Mouse (Mus musculus) liver, embryonic 16.5 days (tissue): ENCODE data around the gene Stx1a. TPM values are rescaled to one million over a fixed set of nuclear protein-coding genes. Genes with fewer than 3 reads are reported as not detected.
"Not testable (repeated sequence)": the region's sequence is repeated elsewhere in the genome, so short reads cannot be mapped to it uniquely, and the experiment has no call there.

Source experiments
- ATAC-seq: fragments of 200-750 bp; cut with Nextera tagmentation; 2 replicates; pipeline ENCODE4 v1.8.0; 2017; ENCODE audit warnings: low read depth, mild to moderate bottlenecking, moderate number of reproducible peaks, moderate library complexity
- H3K27ac ChIP-seq: fragments of 300-500 bp; sonication (generic); 2 replicates; pipeline ENCODE4 v1.5.1; 2014; ENCODE audit warnings: mild to moderate bottlenecking, low read length
- H3K27me3 ChIP-seq: fragments of 300-500 bp; sonication (generic); 2 replicates; pipeline ENCODE4 v1.6.1; 2014; ENCODE audit warnings: low read depth, low read length, mixed read lengths; ENCODE audit not compliant: control insufficient read depth, insufficient read depth
- H3K36me3 ChIP-seq: fragments of 300-500 bp; sonication (generic); 2 replicates; pipeline ENCODE4 v1.6.1; 2014; ENCODE audit warnings: mild to moderate bottlenecking; ENCODE audit not compliant: control insufficient read depth, insufficient read depth
- H3K4me1 ChIP-seq: fragments of 300-500 bp; sonication (generic); 2 replicates; pipeline ENCODE4 v1.6.1; 2014; ENCODE audit warnings: low read depth, low read length, mixed read lengths; ENCODE audit not compliant: control insufficient read depth
- H3K4me2 ChIP-seq: fragments of 300-500 bp; sonication (generic); 2 replicates; pipeline ENCODE4 v1.6.1; 2014; ENCODE audit warnings: low read depth, low read length, mixed read lengths
- H3K4me3 ChIP-seq: fragments of 300-500 bp; sonication (generic); 2 replicates; pipeline ENCODE4 v1.5.1; 2014; ENCODE audit warnings: low read depth, mild to moderate bottlenecking, low read length
- H3K9ac ChIP-seq: fragments of 300-500 bp; sonication (generic); 2 replicates; pipeline ENCODE4 v1.6.1; 2014; ENCODE audit warnings: low read depth, low read length
- H3K9me3 ChIP-seq: fragments of 300-500 bp; sonication (generic); replicated peaks from 2 replicates; pipeline ENCODE4 v1.6.1; 2016; ENCODE audit warnings: low read length; ENCODE audit not compliant: control insufficient read depth
- WGBS: fragments of 180-500 bp; shearing (Covaris S2); extraction: QIAGEN DNeasy Blood & Tissue Kit; methylation state at CpG from one replicate; pipeline ENCODE4 v1.1.7; 2014; ENCODE audit not compliant: insufficient replicate concordance; 5-methylcytosine and 5-hydroxymethylcytosine counted together
- polyA plus RNA-seq: library from polyadenylated mRNA; unstranded; fragments of >200 nt; fragmentation: Nextera tagmentation; extraction: Ambion mirVana; gene quantifications from 2 replicates; pipeline ENCODE4 v1.2.1, GENCODE M21; 2015

Gene Stx1a
- polyA plus RNA-seq, 1 experiment from 2014 or later = 1.1 TPM

- Histone ChIP-seq H3K9me3 (no peaks in the 10 kb centered on the region), H3K36me3 (no peaks in the 10 kb centered on the region; the same call in 1 of the 2 replicates), H3K4me1 (no peaks in the 10 kb centered on the region), H3K27me3 (no peaks in the 10 kb centered on the region), H3K4me3 (no peak overlapping the region), H3K27ac (no peak overlapping the region), H3K4me2 (no peak overlapping the region), H3K9ac (no peak overlapping the region)
- ATAC-seq = no peak
- 80% methylated on average over 5 of the region's 5 CpGs for WGBS
These were observed 25.3 kb downstream of the Stx1a start for GRCm38 (mm10) chr5:135048539-135048938.

- not testable (repeated sequence) for H3K27ac ChIP-seq, H3K4me3 ChIP-seq, H3K36me3 ChIP-seq, H3K4me2 ChIP-seq, H3K9me3 ChIP-seq, H3K4me1 ChIP-seq, H3K9ac ChIP-seq, H3K27me3 ChIP-seq, ATAC-seq
- 85% methylated on average over 6 of the region's 6 CpGs for WGBS
These were observed 26.0 kb downstream of the Stx1a start for GRCm38 (mm10) chr5:135049268-135049667.

- Histone ChIP-seq H3K4me1 (no peaks in the 10 kb centered on the region), H3K4me2 (no peak overlapping the region), H3K27ac (no peak overlapping the region), H3K4me3 (no peak overlapping the region), H3K27me3 (no peaks in the 10 kb centered on the region), H3K36me3 (peaks cover 9% of the 10 kb centered on the region), H3K9me3 (no peaks in the 10 kb centered on the region), H3K9ac (no peak overlapping the region)
- no peak for ATAC-seq
- 86% methylated on average over 12 of the region's 12 CpGs for whole genome bisulfite sequencing
These were observed 30.1 kb downstream of the Stx1a start for GRCm38 (mm10) chr5:135053356-135053755.

GRCm38 (mm10) chr5:135063629-135064381 lies 40.5 kb downstream of the Stx1a start, which contains the start of gene Dnajc30:
Dnajc30 (plus strand) TSS chr5:135064202.
- Histone ChIP-seq H3K4me3 (peak within 1 kb of the TSS; percentile 80), H3K36me3 (peaks cover 14% of the 10 kb centered on the region), H3K27ac (peak within 1 kb of the TSS; percentile 52), H3K9ac (peak within 1 kb of the TSS; percentile 89), H3K4me2 (peak within 1 kb of the TSS; percentile 98), H3K27me3 (no peaks in the 10 kb centered on the region), H3K4me1 (peaks cover 15% of the 10 kb centered on the region), H3K9me3 (no peaks in the 10 kb centered on the region)
- ATAC-seq = peak; percentile 98
- under 1% methylated on average over 52 of the region's 52 CpGs for WGBS

- H3K4me2 ChIP-seq = peak overlapping the region; percentile 98
- H3K9ac ChIP-seq = peak overlapping the region; percentile 89
- no peaks in the 10 kb centered on the region for H3K9me3 ChIP-seq
- peaks cover 14% of the 10 kb centered on the region for H3K36me3 ChIP-seq
- peaks cover 15% of the 10 kb centered on the region for H3K4me1 ChIP-seq
- H3K27me3 ChIP-seq = no peaks in the 10 kb centered on the region
- peak overlapping the region; percentile 52 for H3K27ac ChIP-seq
- ATAC-seq = peak; percentile 50
- H3K4me3 ChIP-seq = peak overlapping the region; percentile 80
- 0% methylated on average over 40 of the region's 40 CpGs for WGBS
These were observed 41.1 kb downstream of the Stx1a start for GRCm38 (mm10) chr5:135064382-135064766.

GRCm38 (mm10) chr5:135064909-135065446 lies 41.7 kb downstream of the Stx1a start, which contains the start of gene Bud23:
Bud23 (minus strand) TSS chr5:135064959.
- H3K9me3 ChIP-seq, H3K27me3 ChIP-seq, ATAC-seq: not testable (repeated sequence)
- Histone ChIP-seq H3K27ac (peak within 1 kb of the TSS; percentile 52), H3K4me1 (peaks cover 15% of the 10 kb centered on the region), H3K9ac (peak within 1 kb of the TSS; percentile 89), H3K4me3 (peak within 1 kb of the TSS; percentile 80), H3K36me3 (peaks cover 12% of the 10 kb centered on the region), H3K4me2 (peak within 1 kb of the TSS; percentile 98)
- WGBS = 56% methylated on average over 9 of the region's 9 CpGs

- ATAC-seq = no peak
- Histone ChIP-seq H3K4me2 (no peak overlapping the region), H3K36me3 (peaks cover 2% of the 10 kb centered on the region; the same call in 1 of the 2 replicates), H3K27me3 (no peaks in the 10 kb centered on the region), H3K9ac (no peak overlapping the region), H3K9me3 (no peaks in the 10 kb centered on the region), H3K4me3 (no peak overlapping the region), H3K27ac (no peak overlapping the region), H3K4me1 (peaks cover 20% of the 10 kb centered on the region)
- 83% methylated on average over 3 of the region's 3 CpGs for WGBS
These were observed 42.7 kb downstream of the Stx1a start for GRCm38 (mm10) chr5:135066008-135066407.

- Histone ChIP-seq H3K4me2 (no peak overlapping the region), H3K36me3 (no peaks in the 10 kb centered on the region), H3K4me3 (no peak overlapping the region), H3K27me3 (no peaks in the 10 kb centered on the region), H3K9ac (no peak overlapping the region), H3K27ac (no peak overlapping the region), H3K9me3 (no peaks in the 10 kb centered on the region), H3K4me1 (peaks cover 8% of the 10 kb centered on the region)
- peak; percentile 61; the same call in 1 of the 2 replicates for ATAC-seq
- WGBS = 43% methylated on average over 3 of the region's 3 CpGs
These were observed 47.2 kb downstream of the Stx1a start for GRCm38 (mm10) chr5:135070448-135070847.

- Histone ChIP-seq H3K9ac (no peak overlapping the region), H3K27me3 (no peaks in the 10 kb centered on the region), H3K4me1 (peaks cover 5% of the 10 kb centered on the region), H3K27ac (no peak overlapping the region), H3K36me3 (no peaks in the 10 kb centered on the region), H3K9me3 (no peaks in the 10 kb centered on the region), H3K4me3 (no peak overlapping the region), H3K4me2 (no peak overlapping the region)
- ATAC-seq = no peak
- 80% methylated on average over 2 of the region's 2 CpGs for WGBS
These were observed 48.8 kb downstream of the Stx1a start for GRCm38 (mm10) chr5:135072061-135072460.
